Mouse (Mus musculus): ENCODE results near the gene Gm17304.

Gene Gm17304

GRCm38 (mm10) chr5:106608798-106609197, at the start of gene Gm17304:
Gene Gm17304, plus strand, starts transcription at chr5:106609098.
- no peak for DNase-seq (ENCODE audit: low spot score in 2 of 2)

- DNase-seq (ENCODE audit: low spot score in 2 of 2) = no peak
Measured at GRCm38 (mm10) chr5:106560631-106561498, 48.0 kb upstream of the Gm17304 start.

GRCm38 (mm10) chr5:106561499-106561822, 47.4 kb upstream of the Gm17304 start:
- DNase-seq (ENCODE audit: low spot score in 2 of 2) = no peak

- DNase-seq (ENCODE audit: low spot score in 2 of 2) = no peak
Measured at GRCm38 (mm10) chr5:106566025-106566424, 42.9 kb upstream of the Gm17304 start.

GRCm38 (mm10) chr5:106573742-106574559, 34.9 kb upstream of the Gm17304 start:
- peak; percentile 15 to 19 for DNase-seq (ENCODE audit: low spot score in 2 of 2)

- DNase-seq (ENCODE audit: low spot score in 2 of 2) = peak; percentile 84
Measured at GRCm38 (mm10) chr5:106574560-106574946, 34.3 kb upstream of the Gm17304 start.

GRCm38 (mm10) chr5:106575098-106575497, 33.8 kb upstream of the Gm17304 start:
- DNase-seq (ENCODE audit: low spot score in 2 of 2) = no peak

GRCm38 (mm10) chr5:106577237-106577888, 31.5 kb upstream of the Gm17304 start:
- no peak for DNase-seq (ENCODE audit: low spot score in 2 of 2)

GRCm38 (mm10) chr5:106580943-106581342, 28.0 kb upstream of the Gm17304 start:
- DNase-seq (ENCODE audit: low spot score in 2 of 2) = no peak

GRCm38 (mm10) chr5:106589006-106589405, 19.9 kb upstream of the Gm17304 start:
- DNase-seq (ENCODE audit: low spot score in 2 of 2) = no peak

GRCm38 (mm10) chr5:106589670-106590069, 19.2 kb upstream of the Gm17304 start:
- no peak for DNase-seq (ENCODE audit: low spot score in 2 of 2)

GRCm38 (mm10) chr5:106590686-106591085, 18.2 kb upstream of the Gm17304 start:
- no peak for DNase-seq (ENCODE audit: low spot score in 2 of 2)

- no peak for DNase-seq (ENCODE audit: low spot score in 2 of 2)
Measured at GRCm38 (mm10) chr5:106594388-106594787, 14.5 kb upstream of the Gm17304 start.

GRCm38 (mm10) chr5:106597472-106597871, 11.4 kb upstream of the Gm17304 start:
- DNase-seq (ENCODE audit: low spot score in 2 of 2) = no peak

GRCm38 (mm10) chr5:106599482-106599881, 9.4 kb upstream of the Gm17304 start:
- no peak for DNase-seq (ENCODE audit: low spot score in 2 of 2)

GRCm38 (mm10) chr5:106604381-106604780, 4.5 kb upstream of the Gm17304 start:
- no peak for DNase-seq (ENCODE audit: low spot score in 2 of 2)

GRCm38 (mm10) chr5:106605096-106605495, 3.8 kb upstream of the Gm17304 start:
- no peak for DNase-seq (ENCODE audit: low spot score in 2 of 2)

GRCm38 (mm10) chr5:106607081-106607480, 1.8 kb upstream of the Gm17304 start:
- DNase-seq (ENCODE audit: low spot score in 2 of 2) = no peak

GRCm38 (mm10) chr5:106612151-106612550, 3.3 kb downstream of the Gm17304 start:
- no peak for DNase-seq (ENCODE audit: low spot score in 2 of 2)

- no peak for DNase-seq (ENCODE audit: low spot score in 2 of 2)
Measured at GRCm38 (mm10) chr5:106614570-106614969, 5.7 kb downstream of the Gm17304 start.

GRCm38 (mm10) chr5:106615006-106615405, 6.1 kb downstream of the Gm17304 start:
- DNase-seq (ENCODE audit: low spot score in 2 of 2) = no peak

GRCm38 (mm10) chr5:106620446-106620845, 11.5 kb downstream of the Gm17304 start:
- no peak for DNase-seq (ENCODE audit: low spot score in 2 of 2)
